Mouse (Mus musculus) midbrain, postnatal 0 days (tissue): Measurements from ENCODE around the gene Gtpbp8. TPM values are rescaled to one million over a fixed set of nuclear protein-coding genes. Genes with fewer than 3 reads are reported as not detected.

Source experiments
- ATAC-seq: fragments of 200-750 bp; cut with Nextera tagmentation; 2 replicates; pipeline ENCODE4 v1.8.0; 2017; ENCODE audit warnings: moderate number of reproducible peaks, mild to moderate bottlenecking, moderate TSS enrichment, moderate library complexity; ENCODE audit not compliant: low FRiP score
- DNase-seq: peaks from one replicate; pipeline ENCODE4 v3.0.0-alpha.2; 2015; ENCODE audit warnings: low spot score
- H3K27ac ChIP-seq: fragments of 300-500 bp; sonication (generic); 2 replicates; pipeline ENCODE4 v1.5.1; 2014; ENCODE audit warnings: low read depth, mild to moderate bottlenecking, low read length, mixed read lengths
- H3K27me3 ChIP-seq: fragments of 300-500 bp; sonication (generic); 2 replicates; pipeline ENCODE4 v1.6.1; 2014; ENCODE audit warnings: low read length, control low read depth, mixed read lengths; ENCODE audit not compliant: insufficient read depth
- H3K36me3 ChIP-seq: fragments of 300-500 bp; sonication (generic); 2 replicates; pipeline ENCODE4 v1.6.1; 2014; ENCODE audit warnings: low read length, control low read depth, mixed read lengths; ENCODE audit not compliant: insufficient read depth
- H3K4me1 ChIP-seq: fragments of 300-500 bp; sonication (generic); 2 replicates; pipeline ENCODE4 v1.6.1; 2014; ENCODE audit warnings: mild to moderate bottlenecking, control low read depth, antibody characterized with exemption, low read length, mixed read lengths; ENCODE audit not compliant: insufficient read depth
- H3K4me2 ChIP-seq: fragments of 300-500 bp; sonication (generic); 2 replicates; pipeline ENCODE4 v1.6.1; 2014; ENCODE audit warnings: low read depth, mild to moderate bottlenecking, low read length, mixed read lengths; ENCODE audit not compliant: poor library complexity, severe bottlenecking
- H3K4me3 ChIP-seq: fragments of 300-500 bp; sonication (generic); 2 replicates; pipeline ENCODE4 v1.5.1; 2014; ENCODE audit warnings: low read depth, mild to moderate bottlenecking, low read length, moderate library complexity
- H3K9ac ChIP-seq: fragments of 300-500 bp; sonication (generic); replicated peaks from 2 replicates; pipeline ENCODE4 v1.6.1; 2014; ENCODE audit warnings: mild to moderate bottlenecking, low read length, moderate library complexity, mixed read lengths; ENCODE audit not compliant: poor library complexity, severe bottlenecking
- H3K9me3 ChIP-seq: fragments of 300-500 bp; sonication (generic); 2 replicates; pipeline ENCODE4 v1.6.1; 2016; ENCODE audit warnings: low read length, control low read depth
- CTCF ChIP-seq: IDR thresholded peaks from 2 replicates; pipeline ENCODE4 v1.5.1; 2016; ENCODE audit warnings: antibody characterized with exemption, mild to moderate bottlenecking
- WGBS: fragments of 180-500 bp; shearing (Covaris S2); extraction: QIAGEN DNeasy Blood & Tissue Kit; methylation state at CpG from one replicate; pipeline ENCODE4 v1.1.7; 2014; 5-methylcytosine and 5-hydroxymethylcytosine counted together
- polyA plus RNA-seq: library from polyadenylated mRNA; unstranded; fragments of >200 nt; fragmentation: Nextera tagmentation; extraction: Ambion mirVana; gene quantifications from 2 replicates; pipeline ENCODE4 v1.2.1, GENCODE M21; 2015
- total RNA-seq: library from RNA; depleted of rRNA; stranded (reverse); fragments of >200 nt; gene quantifications from 2 replicates; pipeline ENCODE4 v1.2.3, GENCODE M21; 2014; rRNA removed

The Gtpbp8 gene
- total and polyA plus RNA-seq, 2 experiments from 2014 or later: 38.8 to 42.5 TPM

GRCm38 (mm10) chr16:44690501-44690900 lies 55.7 kb downstream of the Gtpbp8 start:
- no peak for TF ChIP-seq CTCF
- Histone ChIP-seq H3K4me2 (no peak overlapping the region), H3K4me1 (peaks cover 12% of the 10 kb centered on the region; the same call in 1 of the 2 replicates), H3K27me3 (no peaks in the 10 kb centered on the region), H3K36me3 (no peaks in the 10 kb centered on the region), H3K4me3 (no peak overlapping the region), H3K9me3 (no peaks in the 10 kb centered on the region), H3K9ac (no peak overlapping the region), H3K27ac (no peak overlapping the region)
- DNase-seq (no peak), ATAC-seq (no peak)
- WGBS: 76% methylated on average over 2 of the region's 2 CpGs

GRCm38 (mm10) chr16:44688507-44688906 lies 57.7 kb downstream of the Gtpbp8 start:
- 5% methylated on average over 4 of the region's 4 CpGs for WGBS
- DNase-seq: no peak

GRCm38 (mm10) chr16:44687719-44688420 lies 58.3 kb downstream of the Gtpbp8 start:
- H3K4me1 ChIP-seq: peaks cover 12% of the 10 kb centered on the region; the same call in 1 of the 2 replicates
- H3K9me3 ChIP-seq: no peaks in the 10 kb centered on the region
- no peaks in the 10 kb centered on the region for H3K36me3 ChIP-seq
- 3% methylated on average over 16 of the region's 18 CpGs for WGBS
- H3K27me3 ChIP-seq: no peaks in the 10 kb centered on the region
- peak overlapping the region; percentile 44; the same call in 1 of the 2 replicates for H3K9ac ChIP-seq
- ATAC-seq: peak; percentile 47
- peak overlapping the region; percentile 45 for H3K4me2 ChIP-seq
- no peak overlapping the region for H3K27ac ChIP-seq
- peak overlapping the region; percentile 21; the same call in 1 of the 2 replicates for H3K4me3 ChIP-seq
- TF ChIP-seq CTCF: no peak
- DNase-seq: no peak

More at GRCm38 (mm10) chr16:44688507-44688906, 57.7 kb downstream of the Gtpbp8 start:
- no peaks in the 10 kb centered on the region for H3K36me3 ChIP-seq
- TF ChIP-seq CTCF: no peak
- H3K9ac ChIP-seq: no peak overlapping the region
- ATAC-seq: no peak
- no peak overlapping the region for H3K27ac ChIP-seq
- no peaks in the 10 kb centered on the region for H3K27me3 ChIP-seq
- peak overlapping the region; percentile 45 for H3K4me2 ChIP-seq
- H3K4me3 ChIP-seq: no peak overlapping the region
- peaks cover 12% of the 10 kb centered on the region; the same call in 1 of the 2 replicates for H3K4me1 ChIP-seq
- H3K9me3 ChIP-seq: no peaks in the 10 kb centered on the region

DNA sequence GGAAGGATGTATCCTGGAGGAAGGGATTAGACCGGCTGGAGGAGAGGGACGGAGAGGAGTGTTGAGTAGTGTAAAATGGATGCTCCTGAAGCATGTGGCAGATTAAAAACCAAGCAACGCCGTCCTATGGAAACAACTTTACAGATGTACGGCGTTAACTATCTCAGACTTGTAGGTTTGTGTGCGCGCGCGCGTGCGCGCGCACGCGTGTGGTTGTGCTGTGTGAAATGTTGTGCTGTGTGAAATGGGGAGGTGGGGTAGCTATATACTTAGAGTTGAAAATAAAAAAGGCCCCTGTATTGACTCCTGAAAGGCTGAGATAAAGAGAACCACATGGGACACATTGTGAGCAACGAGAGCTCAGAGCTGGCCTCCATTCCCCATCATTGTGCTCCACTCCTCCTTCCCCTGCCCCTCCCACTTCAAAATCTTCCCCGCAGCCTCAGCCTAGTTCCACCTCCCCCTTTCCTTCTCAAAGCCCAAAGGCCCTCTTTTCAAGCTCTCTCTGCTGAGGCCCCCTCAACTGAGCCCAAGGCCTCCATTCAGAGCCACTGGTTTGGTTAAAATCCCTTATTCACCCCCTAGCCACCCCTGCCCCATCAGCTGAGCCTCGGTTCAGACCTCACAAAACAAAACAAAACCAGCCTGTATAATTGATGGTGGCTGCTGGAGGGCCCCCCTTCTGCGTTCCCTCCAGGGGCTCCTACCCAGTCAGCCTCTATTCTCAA lies 59.0 kb downstream of the Gtpbp8 start:
- H3K9me3 ChIP-seq: no peaks in the 10 kb centered on the region
- peak overlapping the region; percentile 45 for H3K4me2 ChIP-seq
- peaks cover 12% of the 10 kb centered on the region; the same call in 1 of the 2 replicates for H3K4me1 ChIP-seq
- no peaks in the 10 kb centered on the region for H3K27me3 ChIP-seq
- no peak overlapping the region for H3K27ac ChIP-seq
- H3K9ac ChIP-seq: peak overlapping the region; percentile 44; the same call in 1 of the 2 replicates
- WGBS: 17% methylated on average over 20 of the region's 20 CpGs
- no peak for TF ChIP-seq CTCF
- ATAC-seq: peak; percentile 65
- DNase-seq: no peak
- peak overlapping the region; percentile 21; the same call in 1 of the 2 replicates for H3K4me3 ChIP-seq
- H3K36me3 ChIP-seq: no peaks in the 10 kb centered on the region

Other genes with a start within 250 kb of the Gtpbp8 start
- gene Boc, start 187.5 kb downstream of the Gtpbp8 start, total RNA-seq: 13.5 and 24.9 TPM in 2 replicates
- 2.7 and 3.9 TPM in 2 replicates for gene Boc, start 187.5 kb downstream of the Gtpbp8 start, polyA plus RNA-seq
- gene Nepro, start 22.1 kb downstream of the Gtpbp8 start, total RNA-seq: 3.5 and 5.9 TPM in 2 replicates
- gene Nepro, start 22.1 kb downstream of the Gtpbp8 start, polyA plus RNA-seq: 2.4 and 2.9 TPM in 2 replicates
- 1.6 TPM in 1 of 2 replicates, not detected in the other for gene Cd200r1, start 19.4 kb upstream of the Gtpbp8 start, total RNA-seq
- 0.20 and 0.52 TPM in 2 replicates for gene Cd200r1, start 19.4 kb upstream of the Gtpbp8 start, polyA plus RNA-seq
- gene Cd200r4, start 65.4 kb upstream of the Gtpbp8 start, total RNA-seq: not detected in 2 replicates
- 0.09 TPM in 2 replicates for gene Cd200r4, start 65.4 kb upstream of the Gtpbp8 start, polyA plus RNA-seq
- gene Cd200r2, start 120.7 kb upstream of the Gtpbp8 start, total RNA-seq: 0.22 TPM in 1 of 2 replicates, not detected in the other
- gene Cd200r2, start 120.7 kb upstream of the Gtpbp8 start, polyA plus RNA-seq: not detected in 2 replicates
- not detected in 2 replicates for gene Cd200r3, start 197.3 kb upstream of the Gtpbp8 start, total RNA-seq
- not detected in 2 replicates for gene Cd200r3, start 197.3 kb upstream of the Gtpbp8 start, polyA plus RNA-seq